Mouse (Mus musculus) heart, embryonic 15.5 days (tissue): Measurements from ENCODE around the gene Fnbp1. TPM values are rescaled to one million over a fixed set of nuclear protein-coding genes. Genes with fewer than 3 reads are reported as not detected.

Source experiments
- ATAC-seq: fragments of 200-750 bp; cut with Nextera tagmentation; replicated peaks from 2 replicates; pipeline ENCODE4 v1.8.0; 2017; ENCODE audit warnings: low read depth, moderate TSS enrichment; ENCODE audit not compliant: insufficient number of reproducible peaks, insufficient read depth, low FRiP score
- H3K27ac ChIP-seq: fragments of 300-500 bp; sonication (generic); 2 replicates; pipeline ENCODE4 v1.5.1; 2015; ENCODE audit warnings: mild to moderate bottlenecking, inconsistent platforms
- H3K27me3 ChIP-seq: fragments of 300-500 bp; sonication (generic); 2 replicates; pipeline ENCODE4 v1.6.1; 2015; ENCODE audit warnings: inconsistent platforms
- H3K36me3 ChIP-seq: fragments of 300-500 bp; sonication (generic); 2 replicates; pipeline ENCODE4 v1.6.1; 2015; ENCODE audit warnings: mild to moderate bottlenecking, inconsistent platforms
- H3K4me1 ChIP-seq: fragments of 300-500 bp; sonication (generic); replicated peaks from 2 replicates; pipeline ENCODE4 v1.6.1; 2015; ENCODE audit warnings: inconsistent platforms
- H3K4me2 ChIP-seq: fragments of 300-500 bp; sonication (generic); 2 replicates; pipeline ENCODE4 v1.6.1; 2015; ENCODE audit warnings: inconsistent platforms, mild to moderate bottlenecking, moderate library complexity
- H3K4me3 ChIP-seq: fragments of 300-500 bp; sonication (generic); 2 replicates; pipeline ENCODE4 v1.5.1; 2015; ENCODE audit warnings: mild to moderate bottlenecking, inconsistent platforms
- H3K9ac ChIP-seq: fragments of 300-500 bp; sonication (generic); 2 replicates; pipeline ENCODE4 v1.6.1; 2015; ENCODE audit warnings: mild to moderate bottlenecking, inconsistent platforms
- H3K9me3 ChIP-seq: fragments of 300-500 bp; sonication (generic); replicated peaks from 2 replicates; pipeline ENCODE4 v1.6.1; 2016; ENCODE audit warnings: inconsistent platforms
- WGBS: fragments of 180-500 bp; shearing (Covaris S2); methylation state at CpG from one replicate; pipeline ENCODE4 v1.1.7; 2015; ENCODE audit warnings: mixed read lengths; 5-methylcytosine and 5-hydroxymethylcytosine counted together
- polyA plus RNA-seq: library from polyadenylated mRNA; unstranded; fragments of >200 nt; fragmentation: Nextera tagmentation; extraction: Ambion mirVana; gene quantifications from 2 replicates; pipeline ENCODE4 v1.2.1, GENCODE M21; 2015

Fnbp1 gene
- polyA plus RNA-seq, 1 experiment from 2014 or later = 16.0 TPM

DNA sequence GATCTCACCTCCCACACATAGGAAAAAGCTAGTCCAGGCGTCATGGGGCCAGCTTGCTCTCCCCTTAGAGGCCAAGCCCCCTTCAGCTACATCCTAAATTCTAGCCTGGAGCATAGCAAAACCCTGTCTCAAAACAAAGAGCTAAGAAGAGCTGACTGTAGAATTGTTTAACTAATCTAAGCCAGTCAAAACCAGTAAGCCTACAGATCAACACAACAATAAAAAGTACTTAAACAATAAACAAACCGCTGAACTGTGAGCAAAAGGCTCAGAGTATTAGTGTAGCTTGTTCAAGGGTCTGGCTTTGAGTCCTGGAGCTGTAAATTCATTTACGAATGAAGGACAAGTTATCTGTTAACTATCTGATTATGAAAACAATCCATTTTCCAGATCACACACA, 50.6 kb downstream of the Fnbp1 start:
- H3K9me3 ChIP-seq = no peaks in the 10 kb centered on the region
- H3K27me3 ChIP-seq = no peaks in the 10 kb centered on the region
- no peak overlapping the region for H3K4me2 ChIP-seq
- 70% methylated on average over 3 of the region's 3 CpGs for WGBS
- H3K9ac ChIP-seq = no peak overlapping the region
- ATAC-seq = no peak
- peaks cover 24% of the 10 kb centered on the region for H3K4me1 ChIP-seq
- no peak overlapping the region for H3K4me3 ChIP-seq
- H3K36me3 ChIP-seq = no peaks in the 10 kb centered on the region; the same call in 1 of the 2 replicates
- no peak overlapping the region for H3K27ac ChIP-seq

DNA sequence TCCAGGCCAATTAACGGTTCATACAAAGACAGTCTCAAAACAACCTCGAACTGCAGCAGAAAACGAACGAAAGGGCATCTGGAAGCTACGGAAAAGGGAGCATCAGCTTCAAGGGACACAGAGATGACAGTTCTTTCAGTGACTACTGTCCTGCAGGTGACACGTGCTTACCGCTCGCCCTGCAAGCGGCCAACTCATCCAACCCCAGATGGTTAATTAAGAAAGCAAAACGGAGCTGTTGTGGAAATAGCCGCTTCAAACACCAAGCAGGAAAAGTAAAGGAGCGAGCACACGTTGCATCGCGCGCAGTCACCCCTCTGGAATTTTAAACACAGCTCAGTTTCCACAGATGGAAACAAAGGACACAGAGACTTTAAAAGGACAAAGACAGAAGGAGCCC, 52.2 kb downstream of the Fnbp1 start:
- 78% methylated on average over 16 of the region's 16 CpGs for WGBS
- Histone ChIP-seq H3K27me3 (no peaks in the 10 kb centered on the region), H3K9ac (no peak overlapping the region), H3K36me3 (no peaks in the 10 kb centered on the region), H3K4me1 (peaks cover 24% of the 10 kb centered on the region), H3K4me3 (no peak overlapping the region), H3K9me3 (no peaks in the 10 kb centered on the region), H3K27ac (no peak overlapping the region), H3K4me2 (no peak overlapping the region)
- no peak for ATAC-seq

DNA sequence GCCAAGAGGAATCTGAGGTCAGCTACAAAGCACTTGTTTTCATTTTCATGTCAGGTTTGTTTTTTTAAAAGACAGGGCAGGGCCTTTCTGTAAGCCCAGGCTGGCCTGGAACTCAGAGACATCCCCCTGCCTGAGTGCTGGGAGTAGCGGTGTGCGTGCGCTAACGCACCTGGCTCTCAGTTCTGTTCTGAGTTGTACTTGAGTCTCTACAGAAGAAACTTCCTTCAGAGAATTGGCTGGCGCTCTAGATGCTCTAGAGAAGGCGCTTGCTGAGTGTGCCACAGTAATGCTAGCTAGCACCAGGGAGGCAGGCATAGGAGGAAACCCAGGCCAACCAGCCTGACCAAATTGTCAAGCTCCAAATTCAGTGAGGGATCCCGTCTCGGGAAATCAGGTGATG, 52.9 kb downstream of the Fnbp1 start:
- Histone ChIP-seq H3K27me3 (no peaks in the 10 kb centered on the region), H3K36me3 (peaks cover 5% of the 10 kb centered on the region; the same call in 1 of the 2 replicates), H3K4me3 (no peak overlapping the region), H3K9me3 (no peaks in the 10 kb centered on the region), H3K4me2 (no peak overlapping the region), H3K4me1 (peaks cover 24% of the 10 kb centered on the region), H3K27ac (peak overlapping the region; percentile 56), H3K9ac (no peak overlapping the region)
- WGBS = 74% methylated on average over 8 of the region's 8 CpGs
- no peak for ATAC-seq

DNA sequence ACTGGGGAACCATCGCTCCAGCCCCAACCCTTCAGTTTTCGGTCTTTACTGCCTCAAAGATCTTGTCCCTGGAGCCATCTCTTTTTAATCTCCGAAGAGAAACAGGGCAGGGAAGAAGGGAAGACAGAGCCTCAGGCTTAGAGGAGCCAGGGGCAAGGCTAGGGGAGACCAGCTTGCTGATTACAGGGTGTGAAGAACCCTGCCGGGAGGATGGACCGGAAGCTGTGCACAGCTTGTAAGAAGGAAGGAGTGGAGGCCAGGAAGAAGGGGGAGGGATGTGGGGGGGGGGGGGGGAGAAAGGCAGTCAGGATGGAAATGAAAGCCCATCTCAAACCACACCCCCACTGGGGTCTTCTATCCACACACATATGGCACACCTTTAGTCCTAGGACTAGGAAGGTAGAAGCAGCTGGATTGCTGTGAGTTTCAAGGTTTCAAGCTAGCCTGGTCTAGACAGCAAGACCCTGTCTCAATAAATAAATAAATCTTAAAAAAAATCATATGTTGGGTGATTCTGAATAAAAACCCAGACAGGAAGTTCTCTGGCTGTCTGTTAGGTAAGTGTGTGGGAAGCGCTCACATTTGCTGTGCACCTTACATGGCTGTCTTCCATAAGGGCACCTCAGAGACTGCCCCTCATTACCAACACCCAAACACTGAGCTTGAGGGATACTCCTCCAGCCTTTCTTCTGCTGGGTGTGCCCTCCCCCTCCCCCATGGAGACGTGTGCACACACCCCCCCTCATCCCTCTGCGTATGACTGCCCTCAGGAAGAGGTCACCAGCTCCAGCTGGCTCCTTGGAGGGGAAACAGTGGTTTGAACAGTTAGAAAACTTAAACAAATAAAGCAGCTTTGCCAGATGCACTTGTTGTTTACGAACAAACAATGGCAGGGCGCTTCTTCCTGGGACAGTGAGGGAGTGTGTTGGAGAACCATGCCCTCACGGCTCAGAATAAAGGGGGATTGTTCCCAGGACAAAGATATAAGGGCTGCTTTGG, 53.8 kb downstream of the Fnbp1 start:
- Histone ChIP-seq H3K9me3 (no peaks in the 10 kb centered on the region), H3K27ac (peak overlapping the region; percentile 74), H3K4me3 (no peak overlapping the region), H3K9ac (no peak overlapping the region), H3K27me3 (no peaks in the 10 kb centered on the region), H3K4me1 (peaks cover 26% of the 10 kb centered on the region), H3K36me3 (peaks cover 12% of the 10 kb centered on the region), H3K4me2 (no peak overlapping the region)
- 31% methylated on average over 11 of the region's 11 CpGs for WGBS
- ATAC-seq = 0 out of 2 replicates have a peak, but pooled peaks have one; percentile 39

DNA sequence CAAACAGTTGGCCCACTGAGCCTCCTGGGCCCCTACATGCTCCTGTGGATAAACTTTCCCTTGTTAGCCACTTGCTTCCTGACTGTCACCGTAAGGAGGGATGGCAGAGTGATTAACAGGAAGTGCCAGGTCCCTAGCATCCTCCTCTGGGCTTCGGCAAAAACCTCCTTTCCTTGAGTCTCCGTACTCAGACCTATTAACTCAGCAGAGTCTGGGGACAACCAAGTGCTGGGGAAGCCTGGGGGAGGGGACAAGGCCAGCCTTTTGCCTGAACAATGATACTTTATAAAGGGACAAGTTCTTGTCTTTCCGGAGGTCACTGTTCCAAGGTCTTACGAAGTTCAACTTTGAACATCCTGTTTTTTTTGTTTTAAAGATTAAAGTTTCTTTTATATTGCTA, 54.7 kb downstream of the Fnbp1 start:
- Histone ChIP-seq H3K27me3 (no peaks in the 10 kb centered on the region), H3K4me1 (peaks cover 26% of the 10 kb centered on the region), H3K9ac (no peak overlapping the region), H3K27ac (peak overlapping the region; percentile 74), H3K9me3 (no peaks in the 10 kb centered on the region), H3K4me3 (no peak overlapping the region), H3K36me3 (peaks cover 17% of the 10 kb centered on the region), H3K4me2 (no peak overlapping the region)
- ATAC-seq = no peak
- 38% methylated on average over 5 of the region's 5 CpGs for WGBS

DNA sequence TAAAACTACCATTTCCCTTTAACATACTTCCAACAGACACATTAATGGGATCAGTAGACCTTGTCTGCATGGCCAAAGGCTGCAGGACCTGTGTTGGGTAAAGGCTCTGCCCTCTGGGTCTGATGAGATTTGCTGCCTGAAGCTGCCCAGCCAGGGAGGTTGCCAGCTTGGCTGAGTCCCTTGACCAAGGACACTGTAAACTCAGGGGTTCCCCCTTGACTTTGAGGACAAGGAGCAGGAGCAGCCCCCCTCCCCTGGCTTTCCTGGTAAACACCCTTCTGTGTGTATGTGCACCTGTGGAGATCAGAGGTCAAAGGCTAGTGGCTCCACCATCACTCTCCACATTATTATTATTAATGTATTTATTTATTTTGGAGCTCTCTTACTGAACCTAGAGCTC, 55.3 kb downstream of the Fnbp1 start:
- ATAC-seq = no peak
- Histone ChIP-seq H3K4me1 (peaks cover 29% of the 10 kb centered on the region), H3K9me3 (no peaks in the 10 kb centered on the region), H3K4me3 (no peak overlapping the region), H3K27ac (peak overlapping the region; percentile 74; the same call in 1 of the 2 replicates), H3K4me2 (no peak overlapping the region), H3K9ac (no peak overlapping the region), H3K27me3 (no peaks in the 10 kb centered on the region), H3K36me3 (peaks cover 17% of the 10 kb centered on the region)

DNA sequence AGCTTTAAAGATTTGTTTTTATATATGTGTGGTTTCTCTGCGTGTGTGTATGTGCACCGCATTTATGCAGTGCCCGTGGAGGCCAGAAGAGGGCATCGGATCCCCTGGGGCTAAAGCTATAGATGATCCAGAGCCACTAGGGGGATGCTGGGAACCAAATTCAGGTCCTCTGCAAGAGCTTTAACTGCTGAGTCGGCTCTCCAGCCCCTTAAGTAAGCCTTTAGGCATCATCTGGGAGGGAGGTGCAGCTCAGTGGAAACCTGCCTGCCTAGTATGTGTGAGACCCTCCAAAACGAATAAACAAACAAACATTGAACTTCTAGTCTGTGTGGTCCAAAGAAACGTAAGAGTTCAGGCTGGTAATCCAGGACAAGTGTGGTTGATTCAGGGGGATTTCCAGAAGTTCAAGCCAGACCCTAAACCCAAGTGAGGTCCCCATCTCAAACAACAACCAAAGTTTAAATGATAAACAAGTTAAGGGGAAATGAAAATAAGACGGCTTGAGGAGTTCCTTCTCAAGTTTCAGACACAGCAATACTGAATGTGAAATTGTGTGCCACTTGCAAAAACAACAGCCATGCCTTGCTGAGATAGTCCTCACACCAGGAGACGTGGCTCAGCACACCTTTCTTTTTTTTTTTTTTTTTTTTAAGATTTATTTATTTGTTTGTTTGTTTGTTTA, 57.5 kb downstream of the Fnbp1 start:
- H3K27me3 ChIP-seq = no peaks in the 10 kb centered on the region
- H3K36me3 ChIP-seq = peaks cover 17% of the 10 kb centered on the region
- H3K9ac ChIP-seq = no peak overlapping the region
- 93% methylated on average over 9 of the region's 9 CpGs for WGBS
- no peak for ATAC-seq
- no peak overlapping the region for H3K4me2 ChIP-seq
- H3K9me3 ChIP-seq = no peaks in the 10 kb centered on the region
- no peak overlapping the region for H3K27ac ChIP-seq
- peaks cover 40% of the 10 kb centered on the region for H3K4me1 ChIP-seq
- H3K4me3 ChIP-seq = no peak overlapping the region

DNA sequence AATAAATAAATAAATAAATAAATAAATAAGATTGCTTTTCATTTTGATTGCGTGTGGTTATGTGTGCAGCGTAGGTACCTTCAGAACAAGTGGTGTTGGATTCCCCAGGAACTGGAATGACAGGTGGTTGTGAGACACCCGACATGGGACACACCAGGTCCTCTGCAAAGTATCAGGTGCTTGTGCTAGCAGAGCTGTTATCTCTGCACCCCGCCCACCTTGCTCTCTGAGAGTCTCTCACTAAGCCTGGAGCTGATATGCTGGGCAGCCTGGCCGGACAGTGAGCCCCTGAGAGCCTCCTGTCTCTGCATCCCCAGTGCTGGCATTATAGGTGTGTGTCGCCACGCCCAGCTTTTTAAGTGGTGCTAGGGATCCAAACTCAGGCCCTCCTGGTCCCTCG, 58.4 kb downstream of the Fnbp1 start:
- ATAC-seq = no peak
- Histone ChIP-seq H3K27me3 (no peaks in the 10 kb centered on the region), H3K4me3 (no peak overlapping the region), H3K36me3 (peaks cover 17% of the 10 kb centered on the region), H3K27ac (no peak overlapping the region), H3K4me2 (no peak overlapping the region), H3K9ac (no peak overlapping the region), H3K9me3 (no peaks in the 10 kb centered on the region), H3K4me1 (peaks cover 31% of the 10 kb centered on the region)
- 88% methylated on average over 8 of the region's 8 CpGs for WGBS

DNA sequence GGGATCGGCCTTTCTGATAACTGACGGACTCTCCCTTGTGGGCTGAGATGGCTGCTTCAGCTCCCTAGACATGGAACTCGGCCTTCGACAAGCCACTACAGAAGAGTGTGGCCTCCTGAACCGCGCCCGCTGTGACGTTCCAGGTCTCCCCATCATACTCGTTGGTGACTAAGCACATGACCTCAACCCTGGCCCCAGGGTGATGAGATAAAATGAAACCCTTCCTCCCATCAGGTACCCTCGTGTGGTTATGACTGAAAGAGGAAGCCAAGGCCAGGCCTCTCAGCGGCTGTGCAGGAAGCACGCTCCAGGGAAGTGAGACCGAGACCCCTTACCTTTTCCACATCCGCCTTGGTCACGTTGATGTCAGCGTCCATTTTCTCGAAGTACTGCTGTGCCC, 59.2 kb downstream of the Fnbp1 start:
- peaks cover 25% of the 10 kb centered on the region for H3K4me1 ChIP-seq
- H3K9ac ChIP-seq = no peak overlapping the region
- no peak overlapping the region for H3K27ac ChIP-seq
- no peaks in the 10 kb centered on the region for H3K27me3 ChIP-seq
- 69% methylated on average over 17 of the region's 17 CpGs for WGBS
- no peak overlapping the region for H3K4me2 ChIP-seq
- 0 out of 2 replicates have a peak, but pooled peaks have one; percentile 14 for ATAC-seq
- H3K4me3 ChIP-seq = no peak overlapping the region
- no peaks in the 10 kb centered on the region for H3K9me3 ChIP-seq
- peaks cover 17% of the 10 kb centered on the region for H3K36me3 ChIP-seq

DNA sequence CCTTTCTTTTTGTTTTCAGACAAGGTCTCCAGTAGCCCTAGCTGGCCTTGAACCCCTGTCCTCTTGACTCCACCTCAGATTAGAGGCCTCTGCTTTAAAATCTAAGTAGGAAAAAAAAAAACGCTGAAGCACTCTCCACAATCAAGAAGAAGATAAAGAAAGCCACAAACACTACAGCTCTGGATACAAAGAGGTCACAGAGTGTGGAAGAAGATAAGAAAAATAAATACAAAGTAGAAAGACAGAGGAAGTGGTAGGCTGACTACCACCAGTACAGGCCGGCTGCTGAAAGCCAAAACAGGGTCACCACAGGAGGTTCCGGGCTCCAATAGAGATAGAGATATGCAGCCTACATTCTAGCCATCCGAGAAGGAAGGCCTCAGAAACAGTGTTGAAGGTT, 60.5 kb downstream of the Fnbp1 start:
- Histone ChIP-seq H3K4me3 (no peak overlapping the region), H3K27me3 (no peaks in the 10 kb centered on the region), H3K4me2 (no peak overlapping the region), H3K9ac (no peak overlapping the region), H3K36me3 (peaks cover 17% of the 10 kb centered on the region), H3K9me3 (no peaks in the 10 kb centered on the region), H3K27ac (peak overlapping the region; percentile 5; the same call in 1 of the 2 replicates), H3K4me1 (peaks cover 16% of the 10 kb centered on the region)
- WGBS = 20% methylated on average over 4 of the region's 4 CpGs
- peak; percentile 61; the same call in 1 of the 2 replicates for ATAC-seq

DNA sequence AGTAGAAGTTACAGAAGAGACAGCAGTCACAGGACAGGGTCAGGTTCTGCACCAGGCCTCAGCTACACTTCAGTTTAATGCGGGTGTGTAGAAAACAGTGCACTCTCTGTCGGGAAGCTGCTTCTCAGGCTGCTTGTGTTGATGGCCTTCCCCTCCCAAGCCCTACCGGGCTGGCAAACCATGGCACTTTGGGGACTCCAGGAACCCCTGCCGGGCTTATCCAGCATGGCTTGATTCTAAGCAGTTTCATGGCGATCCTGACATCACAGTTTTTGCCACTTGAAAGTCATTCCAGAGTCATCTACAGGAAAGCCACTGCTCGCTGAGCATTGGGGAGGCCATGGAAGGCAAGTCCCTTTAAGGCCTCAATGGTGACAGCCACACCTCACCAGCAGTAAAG, 62.7 kb downstream of the Fnbp1 start:
- no peak overlapping the region for H3K4me3 ChIP-seq
- no peak overlapping the region for H3K9ac ChIP-seq
- no peak overlapping the region for H3K27ac ChIP-seq
- no peak for ATAC-seq
- peaks cover 16% of the 10 kb centered on the region for H3K4me1 ChIP-seq
- no peaks in the 10 kb centered on the region for H3K27me3 ChIP-seq
- peaks cover 14% of the 10 kb centered on the region for H3K36me3 ChIP-seq
- no peak overlapping the region for H3K4me2 ChIP-seq
- WGBS = 79% methylated on average over 6 of the region's 6 CpGs
- H3K9me3 ChIP-seq = no peaks in the 10 kb centered on the region
